Mouse (Mus musculus) embryonic facial prominence, embryonic 14.5 days (tissue): Measurements from ENCODE around the gene H2al2a. TPM values are rescaled to one million over a fixed set of nuclear protein-coding genes. Genes with fewer than 3 reads are reported as not detected.

Experiments
- ATAC-seq: fragments of 200-750 bp; cut with Nextera tagmentation; 2 replicates; pipeline ENCODE4 v1.8.0; 2017; ENCODE audit warnings: low read depth, moderate number of reproducible peaks, moderate TSS enrichment
- DNase-seq: peaks from one replicate; pipeline ENCODE4 v3.0.0-alpha.2; 2015; ENCODE audit warnings: low spot score
- H3K27ac ChIP-seq: fragments of 300-500 bp; sonication (generic); replicated peaks from 2 replicates; pipeline ENCODE4 v1.5.1; 2014; ENCODE audit warnings: low read depth, mild to moderate bottlenecking, low read length, moderate library complexity
- H3K27me3 ChIP-seq: fragments of 300-500 bp; sonication (generic); replicated peaks from 2 replicates; pipeline ENCODE4 v1.6.1; 2014; ENCODE audit warnings: low read length; ENCODE audit not compliant: control insufficient read depth, insufficient read depth
- H3K36me3 ChIP-seq: fragments of 300-500 bp; sonication (generic); 2 replicates; pipeline ENCODE4 v1.6.1; 2014; ENCODE audit warnings: low read length, mixed read lengths; ENCODE audit not compliant: control insufficient read depth, insufficient read depth
- H3K4me1 ChIP-seq: fragments of 300-500 bp; sonication (generic); 2 replicates; pipeline ENCODE4 v1.6.1; 2014; ENCODE audit warnings: antibody characterized with exemption, low read length; ENCODE audit not compliant: control insufficient read depth, insufficient read depth
- H3K4me2 ChIP-seq: fragments of 300-500 bp; sonication (generic); 2 replicates; pipeline ENCODE4 v1.6.1; 2014; ENCODE audit warnings: low read depth, mild to moderate bottlenecking, low read length, moderate library complexity, mixed read lengths
- H3K4me3 ChIP-seq: fragments of 300-500 bp; sonication (generic); 2 replicates; pipeline ENCODE4 v1.5.1; 2014; ENCODE audit warnings: low read depth, mild to moderate bottlenecking, low read length
- H3K9ac ChIP-seq: fragments of 300-500 bp; sonication (generic); 2 replicates; pipeline ENCODE4 v1.6.1; 2014; ENCODE audit warnings: low read depth, mild to moderate bottlenecking, low read length, moderate library complexity, mixed read lengths
- H3K9me3 ChIP-seq: fragments of 300-500 bp; sonication (generic); 2 replicates; pipeline ENCODE4 v1.6.1; 2016; ENCODE audit warnings: low read length; ENCODE audit not compliant: control insufficient read depth
- WGBS: fragments of 180-500 bp; shearing (Covaris S2); extraction: QIAGEN DNeasy Blood & Tissue Kit; methylation state at CpG from one replicate; pipeline ENCODE4 v1.1.7; 2014; 5-methylcytosine and 5-hydroxymethylcytosine counted together
- polyA plus RNA-seq: library from polyadenylated mRNA; unstranded; fragments of >200 nt; fragmentation: Nextera tagmentation; extraction: Ambion mirVana; gene quantifications from 2 replicates; pipeline ENCODE4 v1.2.1, GENCODE M21; 2014

Gene H2al2a
- not detected in 2 replicates for polyA plus RNA-seq

DNA sequence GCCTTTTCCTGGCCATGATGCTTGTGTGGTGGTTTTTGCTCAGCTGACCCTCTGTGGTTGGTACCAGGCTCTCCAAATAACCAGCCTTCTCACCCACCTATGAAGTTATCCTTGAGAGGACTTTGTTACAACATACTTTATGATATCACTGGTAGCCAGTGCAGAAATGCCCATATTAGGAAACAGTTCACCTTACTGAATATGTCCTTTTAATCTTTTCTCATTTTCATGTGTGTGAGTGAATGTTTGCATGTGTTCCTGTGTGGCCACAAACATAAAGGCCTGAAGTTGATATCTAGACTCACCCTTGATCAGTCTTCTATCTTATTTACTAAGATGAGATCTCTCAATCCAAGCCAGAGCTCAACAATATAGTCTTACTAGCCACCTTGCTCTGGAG lies at the start of gene H2al2a:
TSS of gene H2al2a (minus strand) at position 101 of the 400 bp plus-strand sequence.
- Histone ChIP-seq H3K9me3 (no peaks in the 10 kb centered on the region), H3K4me3 (no peak within 1 kb of the TSS), H3K9ac (no peak within 1 kb of the TSS), H3K27me3 (no peaks in the 10 kb centered on the region), H3K27ac (no peak within 1 kb of the TSS), H3K4me1 (no peaks in the 10 kb centered on the region), H3K4me2 (no peak within 1 kb of the TSS), H3K36me3 (no peaks in the 10 kb centered on the region)
- no peak for DNase-seq
- ATAC-seq: no peak

DNA sequence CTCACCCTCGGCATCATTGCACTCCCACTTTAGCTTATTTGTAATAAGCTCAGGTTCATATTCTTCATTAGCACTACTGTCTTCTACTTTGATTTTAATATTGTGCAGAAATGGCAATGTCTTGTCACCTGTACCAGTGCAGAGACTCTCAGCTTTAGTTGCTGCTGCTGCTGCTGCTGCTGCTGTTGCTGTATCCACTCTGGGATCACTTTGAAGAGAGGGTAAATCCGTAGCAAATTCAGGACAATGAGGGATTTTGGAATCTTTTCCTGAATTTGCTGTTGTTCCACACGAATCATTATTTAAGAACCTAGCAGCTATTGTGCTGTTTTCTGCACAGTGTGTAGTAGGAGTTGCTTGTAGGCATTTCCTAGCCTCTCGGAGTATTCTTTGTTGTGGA lies 49.4 kb upstream of the H2al2a start:
- Histone ChIP-seq H3K4me3 (peak overlapping the region; percentile 91), H3K27me3 (no peaks in the 10 kb centered on the region), H3K9me3 (no peaks in the 10 kb centered on the region), H3K36me3 (no peaks in the 10 kb centered on the region), H3K27ac (peak overlapping the region; percentile 99), H3K4me2 (peak overlapping the region; percentile 89), H3K9ac (peak overlapping the region; percentile 100), H3K4me1 (peaks cover 35% of the 10 kb centered on the region)
- ATAC-seq (no peak), DNase-seq (no peak)
- 0% methylated on average over 4 of the region's 4 CpGs for WGBS

DNA sequence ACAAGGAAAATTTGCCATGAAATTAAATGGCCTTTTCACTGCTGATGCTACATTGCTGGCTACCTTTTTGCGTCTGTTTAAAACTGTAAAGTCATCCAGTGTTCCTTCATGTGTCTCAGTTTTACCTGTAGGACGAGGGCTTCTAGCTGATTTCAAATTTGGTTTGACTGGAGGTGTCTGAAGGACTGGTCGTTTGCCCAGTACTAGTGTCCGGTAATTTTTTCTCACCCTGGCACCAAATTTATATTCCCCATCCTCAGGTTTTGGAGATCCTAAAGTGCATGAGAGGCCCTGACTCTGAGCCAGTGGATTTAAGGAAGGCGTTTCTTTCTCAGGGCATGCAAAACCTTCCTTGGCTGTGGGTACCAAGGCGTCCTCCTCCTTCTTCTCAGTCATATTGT lies 49.0 kb upstream of the H2al2a start:
- no peaks in the 10 kb centered on the region for H3K36me3 ChIP-seq
- peak overlapping the region; percentile 89 for H3K4me2 ChIP-seq
- H3K9ac ChIP-seq: peak overlapping the region; percentile 100
- H3K27ac ChIP-seq: peak overlapping the region; percentile 99
- no peak for DNase-seq
- peak overlapping the region; percentile 91 for H3K4me3 ChIP-seq
- H3K9me3 ChIP-seq: no peaks in the 10 kb centered on the region
- no peaks in the 10 kb centered on the region for H3K27me3 ChIP-seq
- ATAC-seq: no peak
- H3K4me1 ChIP-seq: peaks cover 37% of the 10 kb centered on the region
- 3% methylated on average over 6 of the region's 6 CpGs for WGBS

DNA sequence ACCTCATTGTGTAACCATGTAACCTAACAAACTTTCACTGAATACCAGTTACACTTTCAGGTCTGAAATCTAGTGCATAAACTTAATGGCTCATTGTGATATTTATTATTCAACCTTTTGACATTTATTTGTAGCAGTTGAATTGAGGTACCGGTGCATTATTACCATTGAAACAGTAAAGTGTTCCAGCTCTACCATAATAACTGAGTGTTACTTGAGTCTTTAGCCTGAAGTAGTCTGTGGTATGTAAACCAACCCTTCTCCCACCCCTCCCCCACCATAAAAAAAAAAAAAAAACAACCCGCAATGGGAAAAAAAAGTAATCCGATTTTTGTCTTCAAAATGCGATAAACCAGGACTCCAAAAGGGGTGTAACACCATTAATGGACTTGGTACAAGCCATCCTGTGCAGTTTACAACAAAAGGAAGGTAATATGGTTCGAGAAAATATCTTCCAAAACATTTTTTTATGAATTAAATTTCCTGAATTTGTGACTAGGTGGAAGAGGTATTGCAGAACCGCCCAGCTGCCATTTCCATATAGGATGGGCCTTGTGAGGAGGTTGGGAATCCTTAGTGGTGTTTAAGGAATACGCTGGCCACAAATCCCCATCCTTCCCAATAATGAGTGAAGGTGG lies 48.5 kb upstream of the H2al2a start:
- peak overlapping the region; percentile 89 for H3K4me2 ChIP-seq
- H3K27ac ChIP-seq: peak overlapping the region; percentile 99
- peak overlapping the region; percentile 100 for H3K9ac ChIP-seq
- no peaks in the 10 kb centered on the region for H3K9me3 ChIP-seq
- WGBS: 4% methylated on average over 7 of the region's 7 CpGs
- H3K36me3 ChIP-seq: no peaks in the 10 kb centered on the region
- H3K4me1 ChIP-seq: peaks cover 43% of the 10 kb centered on the region
- no peak for ATAC-seq
- H3K4me3 ChIP-seq: peak overlapping the region; percentile 91
- no peak for DNase-seq
- no peaks in the 10 kb centered on the region for H3K27me3 ChIP-seq

DNA sequence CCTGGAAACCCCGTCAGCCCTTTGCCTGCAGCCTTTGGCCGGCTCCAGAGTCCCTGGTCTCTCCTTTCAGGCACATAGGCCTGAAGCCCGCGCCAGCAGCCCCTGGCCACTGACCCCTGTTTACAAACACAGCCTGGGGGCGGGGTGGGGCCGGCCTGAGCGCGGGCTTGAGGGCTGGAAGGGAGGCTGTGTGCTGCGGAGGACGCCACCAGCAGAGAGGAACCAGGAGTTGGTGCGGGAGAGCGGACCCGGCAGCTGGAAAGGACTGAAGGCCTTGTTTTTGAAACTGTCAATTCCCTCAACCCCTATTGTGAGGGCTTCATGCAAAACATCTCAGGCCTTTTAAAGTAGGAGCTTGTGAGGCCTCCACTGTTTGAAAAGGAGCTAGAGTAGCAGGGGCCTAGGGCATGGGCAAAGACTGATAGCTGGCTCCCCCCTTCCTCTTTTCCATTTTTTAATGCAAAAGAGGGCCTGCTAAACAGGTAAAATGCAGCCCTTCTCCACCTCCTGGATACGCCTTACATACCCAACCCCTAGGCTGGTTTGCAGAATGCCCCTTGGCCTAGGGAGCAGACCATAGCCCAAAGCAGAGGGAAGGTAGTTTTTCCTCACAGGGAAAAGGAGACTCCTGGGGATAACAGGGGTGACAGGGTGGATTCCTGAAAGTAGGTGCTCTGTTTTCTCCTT lies 44.6 kb upstream of the H2al2a start:
- ATAC-seq (peak; percentile 69), DNase-seq (no peak)
- Histone ChIP-seq H3K4me2 (peak overlapping the region; percentile 65), H3K9me3 (no peaks in the 10 kb centered on the region), H3K4me1 (peaks cover 44% of the 10 kb centered on the region), H3K9ac (peak overlapping the region; percentile 72), H3K36me3 (no peaks in the 10 kb centered on the region), H3K27ac (peak overlapping the region; percentile 62; the same call in 1 of the 2 replicates), H3K27me3 (no peaks in the 10 kb centered on the region), H3K4me3 (peak overlapping the region; percentile 10; the same call in 1 of the 2 replicates)
- 12% methylated on average over 14 of the region's 14 CpGs for WGBS

DNA sequence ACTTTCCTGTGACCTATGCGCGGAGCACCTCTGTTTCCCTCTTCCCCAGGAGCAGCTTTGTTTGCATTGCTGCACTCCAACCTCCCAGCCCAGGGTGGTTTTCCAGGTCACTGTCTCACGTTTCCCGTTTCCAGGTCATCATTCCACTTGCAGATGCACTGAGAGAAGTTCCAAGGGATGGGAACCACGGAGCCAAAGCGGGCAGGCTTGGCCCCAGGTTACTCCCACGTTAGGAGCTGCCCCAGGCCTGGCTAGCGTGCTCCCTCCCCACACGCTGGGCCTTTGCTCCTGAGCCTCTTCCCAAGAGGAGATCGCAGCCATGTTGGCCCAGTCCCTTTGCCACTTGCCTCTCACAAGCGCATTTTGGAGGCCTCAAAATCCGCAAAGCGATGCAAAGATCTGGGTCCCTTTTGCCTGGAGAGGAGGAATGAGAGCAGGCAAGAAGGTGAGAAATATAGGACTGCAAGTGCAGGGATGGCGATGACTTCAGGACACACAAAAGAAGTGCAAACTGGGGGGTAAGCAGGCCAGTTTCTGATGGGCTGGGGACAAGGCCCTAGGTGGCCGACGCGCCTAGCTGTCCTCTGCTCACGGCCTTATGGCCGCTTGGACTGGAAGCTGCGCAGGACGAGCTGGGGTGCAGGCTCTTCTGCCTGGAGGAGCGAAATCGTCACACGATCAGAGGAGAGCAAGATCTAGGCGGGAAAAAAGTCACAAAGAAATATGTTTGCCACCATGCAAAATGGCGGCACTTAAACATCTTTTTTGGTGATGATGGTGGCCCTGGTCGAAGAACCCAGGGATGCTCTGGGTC lies 43.8 kb upstream of the H2al2a start:
- Histone ChIP-seq H3K4me3 (peak overlapping the region; percentile 10), H3K9ac (peak overlapping the region; percentile 72), H3K27ac (peak overlapping the region; percentile 62), H3K27me3 (no peaks in the 10 kb centered on the region), H3K4me1 (peaks cover 44% of the 10 kb centered on the region), H3K4me2 (peak overlapping the region; percentile 65), H3K36me3 (no peaks in the 10 kb centered on the region), H3K9me3 (no peaks in the 10 kb centered on the region)
- no peak for DNase-seq
- 24% methylated on average over 27 of the region's 27 CpGs for WGBS
- ATAC-seq: peak; percentile 24; the same call in 1 of the 2 replicates

DNA sequence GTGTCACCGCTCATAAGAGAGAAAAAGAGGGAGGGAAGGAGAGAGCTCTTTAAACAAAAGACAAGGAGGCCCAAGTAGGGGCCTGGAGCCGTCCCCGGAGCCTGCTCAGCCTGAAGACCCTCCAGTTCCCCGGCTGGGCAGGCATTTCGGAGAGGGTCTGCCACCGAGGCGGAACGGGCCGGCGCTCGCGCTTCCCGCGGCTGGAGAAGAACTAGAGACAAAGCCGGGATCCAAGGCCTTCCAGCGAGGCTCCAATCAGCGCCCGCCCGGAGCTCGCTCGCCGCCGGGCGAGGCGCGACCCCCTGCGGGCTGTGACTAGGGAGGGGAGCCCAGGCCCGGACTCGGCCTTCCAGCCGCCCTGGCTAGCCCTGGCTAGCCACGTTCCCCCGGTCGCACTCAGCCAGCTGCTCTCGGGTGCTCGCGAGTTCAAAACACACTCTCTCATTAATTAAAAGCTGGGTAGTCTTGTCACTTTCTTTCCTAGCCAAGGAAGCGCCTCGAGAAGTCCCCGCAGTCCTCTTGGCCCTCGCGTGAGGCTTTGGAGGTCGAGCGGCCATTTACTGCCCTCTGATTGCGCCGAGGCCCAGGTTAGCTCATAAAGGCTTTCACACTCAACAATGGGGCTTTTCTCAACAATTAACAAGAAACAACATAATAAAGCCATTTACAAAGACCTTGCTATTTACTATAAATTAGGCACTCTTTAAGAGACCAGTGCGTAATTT lies 43.0 kb upstream of the H2al2a start:
- Histone ChIP-seq H3K4me3 (peak overlapping the region; percentile 24), H3K9ac (peak overlapping the region; percentile 72), H3K36me3 (no peaks in the 10 kb centered on the region), H3K27ac (peak overlapping the region; percentile 62; the same call in 1 of the 2 replicates), H3K9me3 (no peaks in the 10 kb centered on the region), H3K4me2 (peak overlapping the region; percentile 65), H3K27me3 (no peaks in the 10 kb centered on the region), H3K4me1 (peaks cover 44% of the 10 kb centered on the region)
- peak; percentile 58 for ATAC-seq
- no peak for DNase-seq
- WGBS: 11% methylated on average over 34 of the region's 46 CpGs

DNA sequence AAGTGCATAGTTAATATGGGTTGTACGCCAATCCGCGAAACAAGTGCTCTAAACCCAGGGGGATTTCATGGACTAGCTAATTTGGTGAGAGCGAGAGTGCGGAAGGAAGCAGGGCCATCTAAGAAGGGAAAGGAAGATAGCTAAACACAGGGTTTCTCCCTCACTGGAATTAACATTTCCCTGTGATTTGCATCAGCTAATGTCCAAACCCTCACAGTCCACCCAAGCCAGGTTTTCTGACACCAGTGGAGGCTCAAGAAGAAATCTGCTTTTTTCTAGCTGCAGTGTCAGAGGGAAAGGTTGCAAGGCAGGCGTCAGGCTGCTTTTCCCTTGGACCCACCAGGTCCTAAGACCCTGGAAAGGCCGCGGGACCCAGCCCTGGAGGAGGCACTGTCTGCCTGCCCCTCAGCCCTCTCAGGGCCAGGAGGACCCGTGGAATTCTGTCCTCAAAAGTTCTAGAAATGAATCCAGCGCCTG lies 42.2 kb upstream of the H2al2a start:
- 50% methylated on average over 10 of the region's 10 CpGs for WGBS
- H3K9ac ChIP-seq: peak overlapping the region; percentile 72
- H3K27ac ChIP-seq: no peak overlapping the region
- H3K36me3 ChIP-seq: no peaks in the 10 kb centered on the region
- no peaks in the 10 kb centered on the region for H3K27me3 ChIP-seq
- DNase-seq: no peak
- no peaks in the 10 kb centered on the region for H3K9me3 ChIP-seq
- H3K4me1 ChIP-seq: peaks cover 40% of the 10 kb centered on the region
- ATAC-seq: peak; percentile 13; the same call in 1 of the 2 replicates
- H3K4me2 ChIP-seq: peak overlapping the region; percentile 65; the same call in 1 of the 2 replicates
- 0 out of 2 replicates have a peak overlapping the region, but pooled peaks have one; percentile 24 for H3K4me3 ChIP-seq
